Mouse (Mus musculus): ENCODE measurements around the gene Larp4b. TPM values are rescaled to one million over a fixed set of nuclear protein-coding genes. Genes with fewer than 3 reads are reported as not detected.
A peak's percentile ranks its signal among the peaks of the same experiment; 100 is the strongest.
"Not testable (repeated sequence)": the region's sequence is repeated elsewhere in the genome, so short reads cannot be mapped to it uniquely, and the experiment has no call there.

Gene Larp4b
- 10 to 100 TPM; 69.9 to 78.9 TPM for total RNA-seq (2021)
- long read RNA-seq, experiment 1, full-length matches to known transcripts: 2 of 18 reads
- long read RNA-seq, experiment 1, partial matches to known transcripts: 7 of 18 reads
- long read RNA-seq, experiment 1, other reads (novel, unspliced or antisense): 9 of 18 reads
- long read RNA-seq, experiment 2, full-length matches to known transcripts: 8 of 21 reads
- long read RNA-seq, experiment 2, partial matches to known transcripts: 4 of 21 reads
- long read RNA-seq, experiment 2, other reads (novel, unspliced or antisense): 9 of 21 reads

DNA sequence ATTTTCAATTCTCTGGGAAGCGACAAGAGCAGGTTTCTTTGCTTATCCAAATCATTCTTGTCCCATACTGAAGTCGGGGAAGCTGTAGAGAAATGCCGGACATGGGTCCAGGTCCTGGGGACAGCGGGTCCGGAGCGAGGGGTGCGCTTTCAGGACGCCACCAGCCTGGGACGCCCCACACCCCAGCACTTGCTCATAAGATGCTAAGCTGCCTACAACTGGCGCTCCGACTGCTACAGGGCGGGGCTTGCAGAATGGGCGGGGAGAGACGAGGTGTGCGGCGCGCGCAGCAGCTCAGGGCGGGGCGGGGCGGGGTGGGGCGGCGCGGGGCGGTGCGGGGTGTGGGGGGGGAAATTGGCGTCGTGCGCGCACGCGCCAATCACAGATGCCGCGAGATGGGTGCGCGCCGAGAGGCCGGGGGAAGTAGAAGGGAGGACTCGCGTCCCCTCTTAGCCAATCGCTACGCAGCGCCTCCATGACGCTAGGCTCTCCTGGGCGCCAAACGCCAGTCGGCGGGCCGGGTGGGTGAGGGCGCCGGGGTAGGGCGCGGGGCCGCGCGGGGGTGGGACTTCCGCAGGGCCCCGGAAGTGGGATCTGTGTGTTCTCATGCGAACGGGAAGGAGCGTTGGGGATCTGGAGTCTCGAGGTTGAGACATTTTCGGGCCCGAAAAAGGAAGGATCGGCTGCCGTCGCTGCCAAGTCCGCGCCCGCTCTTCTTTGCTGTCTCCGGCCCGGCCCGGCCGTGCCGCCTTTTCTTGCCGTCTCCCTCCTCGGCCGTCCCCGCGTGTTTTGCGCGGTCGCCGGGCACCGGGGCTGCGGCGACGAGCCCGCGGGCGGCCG lies at the start of gene Larp4b:
Gene Larp4b, plus strand, starts transcription at position 566 of the 840 bp plus-strand sequence.
- peak; percentile 97 to 98 for DNase-seq
- intact Hi-C loops (cut with DNase I): loop anchor here (5.0 to 10.0 kb wide), 2 partner anchors 96 to 209 kb away; partner anchors contain the start of genes Gtpbp4 and Idi1

DNA sequence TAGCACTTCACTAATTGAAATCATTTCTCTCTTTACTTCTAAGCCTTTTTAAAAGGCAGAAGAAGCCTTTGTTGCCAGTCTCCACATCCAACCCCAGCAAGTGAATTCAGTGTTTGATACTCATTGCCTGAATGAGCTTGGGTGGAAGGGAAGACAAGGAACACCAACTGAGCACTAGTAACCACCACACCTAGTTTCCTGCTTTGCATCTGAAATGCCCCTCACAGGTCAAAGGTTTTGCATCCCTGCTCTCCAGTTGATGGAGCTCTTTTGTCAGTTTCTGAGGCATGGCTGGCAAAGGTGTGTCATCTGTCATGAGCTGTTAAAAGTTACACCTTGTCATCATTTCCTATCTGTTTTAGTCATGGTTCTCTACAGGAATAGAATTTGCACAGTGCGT lies 49.0 kb upstream of the Larp4b start:
- intact Hi-C loops (cut with DNase I): no loop called here
- DNase-seq: no peak

DNA sequence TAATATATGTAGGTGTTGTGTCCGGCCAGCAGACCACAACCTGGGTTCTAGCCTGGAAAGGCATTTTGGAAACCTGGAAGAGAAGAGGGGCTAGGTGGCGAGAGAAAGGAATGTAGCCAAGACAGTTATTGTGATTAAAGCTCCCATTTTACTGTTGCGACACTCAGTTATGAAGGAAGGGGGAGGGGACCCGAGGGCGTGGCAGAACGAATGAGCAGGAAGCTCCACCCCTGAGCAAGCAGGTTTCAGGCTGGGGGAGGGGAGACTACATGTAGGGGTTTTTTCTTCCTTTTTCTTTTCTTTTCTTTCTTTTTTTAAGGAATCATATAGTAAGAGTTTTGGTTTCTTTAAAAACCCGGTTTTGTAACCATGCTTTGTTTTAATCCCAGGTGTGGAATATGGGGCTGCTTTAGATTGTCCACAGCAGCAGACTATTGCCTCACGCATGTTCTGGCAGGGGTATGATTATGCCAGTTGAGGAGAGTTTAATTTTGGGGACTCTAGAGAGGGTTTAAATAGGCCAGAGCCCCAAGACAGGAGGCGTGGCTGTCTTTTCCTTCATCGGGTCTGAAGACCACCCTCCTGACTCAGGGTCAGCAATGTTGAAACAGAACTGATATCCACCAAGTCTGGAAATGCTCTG lies 41.5 kb upstream of the Larp4b start:
- intact Hi-C loops (cut with DNase I); DNase-seq: not testable (repeated sequence)

DNA sequence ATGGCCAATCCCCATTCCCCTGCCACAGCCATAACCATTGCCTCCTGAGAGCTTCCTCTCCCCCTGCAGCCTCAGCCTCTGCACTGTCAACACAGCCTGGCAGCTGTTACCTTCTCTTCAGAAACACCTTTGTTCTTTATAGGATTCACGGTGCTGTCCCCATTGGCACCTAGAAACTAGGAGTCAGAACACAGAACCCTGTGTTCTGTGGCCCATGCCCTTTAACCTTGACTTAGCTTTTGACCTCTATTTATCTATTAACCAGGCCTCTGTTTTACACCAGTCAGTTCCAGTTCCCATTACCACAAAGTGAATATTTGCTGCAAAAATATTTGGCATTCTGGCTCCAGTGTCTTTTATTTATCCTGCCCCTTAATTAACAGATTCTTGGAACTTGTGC lies 36.4 kb upstream of the Larp4b start:
- intact Hi-C loops (cut with DNase I): no loop called here
- DNase-seq: no peak

DNA sequence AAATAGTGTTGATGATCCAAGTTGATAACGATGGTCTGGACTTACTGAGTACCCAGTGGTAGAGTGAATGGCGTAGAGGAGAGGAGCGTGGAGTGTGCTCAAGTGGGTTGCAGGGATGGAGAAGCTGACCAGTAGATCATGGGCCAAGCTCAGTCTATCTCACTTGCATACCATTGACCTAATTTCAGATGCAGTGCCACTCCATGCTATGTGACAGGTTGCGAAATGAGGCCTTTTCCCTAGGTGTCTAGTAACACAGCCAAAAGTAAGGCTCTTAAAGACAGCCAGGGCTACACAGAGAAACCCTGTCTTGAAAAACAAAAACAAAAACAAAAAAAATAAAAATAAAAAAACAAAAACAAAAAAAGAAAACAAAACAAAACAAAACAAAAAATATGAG lies 35.0 kb upstream of the Larp4b start:
- intact Hi-C loops (cut with DNase I): no loop called here
- DNase-seq: no peak

DNA sequence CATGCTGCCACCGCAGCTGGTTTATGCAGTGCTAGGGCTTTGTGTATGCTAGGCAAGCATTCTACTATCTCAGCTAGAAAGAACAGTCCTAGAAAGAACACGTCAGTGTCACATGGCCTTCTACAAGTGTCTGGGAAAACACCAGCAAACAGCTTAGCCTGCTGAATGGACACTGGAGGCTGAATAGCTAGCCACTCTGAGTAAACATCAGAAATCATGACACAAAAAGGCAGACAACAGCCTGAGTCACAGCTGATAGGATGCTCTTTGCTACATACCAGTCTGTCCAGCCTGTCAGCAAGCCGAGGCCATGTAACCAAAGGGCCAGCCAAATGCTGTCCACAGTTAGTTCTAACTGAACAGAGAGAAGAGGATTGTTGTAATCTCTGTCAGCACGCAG lies 32.3 kb upstream of the Larp4b start:
- DNase-seq: no peak
- intact Hi-C loops (cut with DNase I): no loop called here

DNA sequence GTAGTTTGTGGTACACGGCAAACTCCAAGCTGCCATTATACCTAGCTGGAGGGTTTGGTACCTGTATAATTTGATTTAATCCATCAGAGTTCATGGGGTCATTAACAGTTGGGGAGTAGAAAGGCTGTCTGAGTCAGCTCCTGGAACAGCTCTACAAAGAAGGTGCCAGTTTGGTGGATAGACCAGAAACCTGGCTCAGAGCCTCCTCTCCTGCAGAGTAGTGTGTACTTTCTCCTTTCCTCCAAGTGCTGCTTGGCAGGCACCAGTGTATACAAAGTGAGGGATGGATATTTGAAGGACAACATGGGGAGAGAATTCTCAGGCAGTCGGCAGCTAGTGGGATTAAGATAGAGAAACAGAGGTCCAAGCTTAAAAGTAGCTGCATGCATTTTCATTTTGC lies 29.5 kb upstream of the Larp4b start:
- peak; percentile 12 to 18 for DNase-seq
- intact Hi-C loops (cut with DNase I): no loop called here

DNA sequence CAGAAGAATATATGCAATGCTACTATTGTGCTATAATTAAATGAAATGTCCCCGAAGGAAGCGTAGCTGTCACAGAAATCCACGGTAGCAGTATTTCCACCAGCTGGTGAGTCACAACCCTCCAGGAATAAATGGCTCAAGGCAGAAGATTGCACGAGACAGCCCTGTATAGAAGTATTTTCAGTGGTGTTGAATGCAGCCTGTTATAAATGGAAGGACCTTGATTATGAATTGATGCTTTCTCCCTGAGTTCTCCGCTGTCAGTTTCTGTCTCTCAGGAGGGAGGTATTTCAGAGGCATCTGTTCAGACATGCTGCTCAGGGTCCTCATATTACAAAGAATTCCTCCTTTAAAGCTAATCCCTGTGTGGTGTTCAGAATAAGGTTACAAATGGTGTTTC lies 27.6 kb upstream of the Larp4b start:
- intact Hi-C loops (cut with DNase I): no loop called here
- no peak for DNase-seq

DNA sequence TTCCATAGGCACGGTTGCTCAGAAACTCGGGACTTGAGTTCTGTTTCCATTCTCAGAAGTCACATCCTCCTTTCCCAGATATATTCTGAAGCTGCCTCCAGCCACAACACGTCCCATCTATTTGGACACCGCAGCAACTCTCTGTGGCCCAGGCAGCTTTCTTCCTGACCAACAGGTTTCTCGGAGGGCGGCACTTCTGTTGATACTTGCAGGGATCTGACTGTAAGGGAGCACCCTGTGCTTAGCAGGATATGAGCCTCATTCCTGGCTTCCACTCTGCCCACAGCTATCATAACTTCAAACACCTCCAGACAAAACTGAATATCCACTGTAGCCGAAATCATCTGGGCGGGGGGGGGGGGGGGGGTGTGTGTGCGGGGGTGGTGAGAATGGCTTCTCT lies 22.7 kb upstream of the Larp4b start:
- DNase-seq: no peak
- intact Hi-C loops (cut with DNase I): no loop called here

DNA sequence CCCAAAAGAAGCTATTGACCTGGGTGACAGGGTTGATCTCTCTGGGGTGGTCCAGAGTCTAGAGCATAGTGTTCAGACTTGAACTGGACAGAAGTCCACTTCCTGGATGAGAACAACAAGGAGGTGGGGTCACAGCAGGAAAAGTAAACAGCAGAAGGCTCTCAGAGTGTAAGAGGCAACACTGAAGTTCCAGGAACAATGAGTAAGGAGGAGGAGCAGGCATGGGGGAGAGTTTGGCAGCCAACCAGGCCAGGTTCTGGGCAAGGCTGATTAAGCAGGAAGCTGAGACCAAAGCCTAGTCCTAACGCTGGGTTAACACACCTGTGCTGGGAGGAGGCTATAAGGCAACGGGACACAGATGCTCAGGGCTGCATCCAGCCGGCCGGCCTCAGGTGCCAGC lies 19.9 kb upstream of the Larp4b start:
- intact Hi-C loops (cut with DNase I): no loop called here
- DNase-seq: no peak

DNA sequence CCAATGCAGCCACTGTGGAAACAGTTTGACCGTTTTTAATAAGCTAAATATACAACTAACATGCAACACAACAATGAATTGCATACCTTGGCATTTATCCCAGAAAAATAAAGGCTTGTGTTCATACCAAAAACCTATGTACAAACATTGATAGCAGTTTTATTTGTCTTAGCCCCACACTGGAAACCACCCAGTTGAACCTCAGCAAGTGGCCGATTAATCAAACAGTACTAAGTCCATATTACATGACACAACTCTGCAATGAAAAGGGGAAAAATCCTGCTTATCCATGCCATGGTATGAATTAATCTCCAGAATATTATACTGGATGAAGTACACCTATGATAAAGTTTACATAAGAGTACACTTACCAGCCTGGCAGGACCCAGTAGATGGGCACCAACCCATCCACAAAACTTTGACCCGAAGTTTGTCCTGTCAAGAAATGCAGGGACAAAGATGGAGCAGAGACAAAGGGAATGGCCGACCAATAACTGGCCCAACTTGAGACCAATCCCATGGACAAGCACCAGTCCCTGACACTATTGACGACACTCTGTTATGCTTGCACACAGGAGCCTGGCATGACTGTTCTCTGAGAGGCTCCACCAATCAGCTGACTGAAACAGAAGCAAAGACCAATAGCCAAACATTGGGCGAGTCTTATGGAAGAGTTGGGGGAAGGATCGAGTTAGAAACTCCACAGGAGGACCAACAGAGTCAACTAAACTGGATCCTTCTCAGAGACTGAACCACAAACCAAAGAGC lies 17.7 kb upstream of the Larp4b start:
- intact Hi-C loops (cut with DNase I): no loop called here
- no peak for DNase-seq

DNA sequence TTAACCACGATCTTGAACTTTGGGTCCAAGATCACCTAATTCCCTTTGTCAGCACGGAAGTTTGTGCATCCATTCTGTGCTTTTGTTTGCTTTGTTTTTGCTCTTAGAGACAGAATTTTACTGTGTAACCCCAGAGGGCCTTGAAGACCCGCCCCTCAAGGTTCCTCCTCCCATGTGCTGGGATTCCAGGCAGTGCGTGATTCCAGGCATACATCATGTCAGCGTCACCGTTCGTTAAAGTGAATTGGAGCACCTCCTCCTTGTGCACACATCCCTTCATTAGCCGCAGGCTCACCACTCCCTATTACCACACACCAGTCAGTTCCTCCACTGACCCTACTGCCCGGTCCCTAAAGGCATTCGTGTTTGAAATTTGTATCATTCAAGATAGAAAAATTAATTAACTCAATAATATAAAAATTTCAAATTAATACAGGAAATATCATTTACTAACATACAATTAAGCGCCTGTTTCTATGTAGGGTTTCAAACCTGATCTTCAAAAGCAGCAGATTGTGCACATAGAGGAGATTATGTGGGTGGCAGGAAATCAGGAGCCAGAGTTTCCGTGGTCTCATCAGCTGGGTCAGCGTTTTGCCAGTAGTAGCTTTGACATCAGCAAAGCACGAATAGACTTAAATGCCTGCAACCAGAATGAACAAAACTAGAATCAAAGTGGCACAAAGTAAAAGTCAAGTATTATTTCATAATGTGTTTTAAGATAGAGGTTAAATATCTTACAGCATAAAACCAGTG lies 11.4 kb upstream of the Larp4b start:
- no peak for DNase-seq
- intact Hi-C loops (cut with DNase I): no loop called here

DNA sequence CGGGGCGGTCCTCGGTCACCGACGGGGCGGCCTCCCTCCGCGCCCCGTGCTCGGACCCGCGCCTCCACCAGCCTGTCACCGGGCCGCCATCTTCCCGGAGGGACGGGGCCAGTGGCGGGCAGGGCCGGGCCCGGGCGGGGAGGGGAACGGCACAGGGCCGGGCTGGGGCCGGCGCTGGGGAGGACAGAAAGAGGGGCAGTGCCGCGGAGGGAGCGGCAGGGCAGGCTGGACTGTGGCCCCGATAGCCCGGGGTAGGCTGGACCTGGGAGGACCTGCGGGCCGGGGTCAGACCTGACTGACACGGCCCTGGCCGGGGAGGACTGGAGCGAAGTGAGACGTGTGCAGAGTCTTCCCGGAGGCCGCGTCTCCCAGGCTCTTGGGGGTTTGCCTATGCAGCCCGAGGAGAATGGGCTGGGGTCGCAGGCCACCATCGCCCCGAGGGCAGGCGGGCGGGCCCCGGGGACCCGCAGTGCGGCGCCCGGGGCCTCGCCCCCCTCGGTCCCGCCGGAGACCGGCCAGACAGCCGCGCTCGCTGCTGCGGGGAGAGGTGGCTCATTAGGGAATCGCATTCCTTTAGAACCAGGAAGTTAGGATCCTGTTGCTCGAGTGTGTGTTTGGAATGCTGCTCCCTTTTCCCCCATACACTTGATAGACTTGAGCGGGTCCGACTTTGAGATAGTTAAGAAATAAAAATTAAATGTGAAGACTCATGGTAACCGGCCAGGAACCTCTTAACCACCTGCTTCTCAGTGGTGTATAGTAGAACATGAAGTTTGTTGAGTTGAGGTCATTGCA lies 702 bp downstream of the Larp4b start:
- intact Hi-C loops (cut with DNase I): loop anchor here (5.0 to 10.0 kb wide), 2 partner anchors 97 to 210 kb away; partner anchors contain the start of genes Gtpbp4 and Idi1
- DNase-seq: peak; percentile 49 to 52

DNA sequence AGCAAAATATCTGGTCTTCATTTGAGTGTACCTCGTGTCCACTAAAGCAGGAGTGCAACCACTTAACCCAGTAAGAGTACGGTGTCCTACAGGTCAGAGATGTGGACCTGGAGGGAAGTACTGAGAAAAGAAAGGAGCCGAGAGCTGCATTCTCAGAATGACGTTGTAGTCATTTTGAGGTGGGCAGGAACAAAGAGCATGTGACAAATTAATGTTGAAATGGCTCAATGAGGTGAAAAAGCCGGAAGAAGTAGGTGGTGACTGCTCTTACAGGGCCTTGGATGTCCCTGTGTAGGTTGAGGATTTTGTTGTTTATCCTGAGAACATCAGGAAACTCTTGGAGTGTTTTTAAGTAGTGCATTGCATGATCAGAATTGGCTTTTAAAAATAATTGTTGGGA lies 5.6 kb downstream of the Larp4b start:
- no peak for DNase-seq
- intact Hi-C loops (cut with DNase I): loop anchor here (10.0 kb wide), 1 partner anchor 214 kb away; the partner anchor contains the start of gene Idi1

DNA sequence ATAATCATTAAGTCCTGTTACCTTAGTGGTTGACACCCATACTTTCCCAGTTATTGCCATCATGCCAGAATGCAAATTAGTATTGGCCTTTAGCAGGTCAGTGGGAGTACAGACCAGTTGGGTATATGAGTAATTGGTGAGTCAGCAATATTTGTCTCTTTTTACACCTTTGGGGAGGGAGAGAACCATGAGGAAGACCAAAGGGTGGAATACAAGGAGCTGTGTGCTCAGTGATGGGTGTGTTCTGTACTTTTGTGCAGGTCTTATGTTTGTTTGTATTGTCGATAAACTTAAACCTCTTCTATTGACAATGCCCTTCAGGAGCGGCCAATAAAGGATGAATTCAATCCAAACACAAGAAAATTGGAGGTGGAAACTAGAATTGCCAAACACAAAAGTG lies 6.8 kb downstream of the Larp4b start:
- intact Hi-C loops (cut with DNase I): no loop called here

DNA sequence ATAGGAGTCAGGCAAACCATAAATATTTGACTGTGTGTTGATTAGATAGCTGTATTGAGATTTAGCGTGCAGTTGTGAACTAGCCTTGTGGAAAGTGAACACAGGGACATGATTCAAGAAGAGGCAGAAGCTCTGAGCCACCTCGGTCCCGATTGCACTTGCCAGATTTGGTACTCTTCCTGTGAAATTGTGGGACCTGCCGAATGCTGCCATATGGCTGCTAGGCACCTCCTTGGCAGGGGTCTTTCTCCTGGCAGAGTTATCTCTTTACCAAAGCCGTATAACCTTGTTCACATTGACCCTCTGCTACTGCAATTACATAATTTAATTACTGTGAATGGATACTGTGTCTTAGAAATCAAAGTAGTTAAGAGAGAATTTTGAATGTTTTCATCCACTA lies 12.6 kb downstream of the Larp4b start:
- intact Hi-C loops (cut with DNase I): no loop called here
- no peak for DNase-seq

More for the DNA sequence above, 6.8 kb downstream of the Larp4b start:
- no peak for DNase-seq

DNA sequence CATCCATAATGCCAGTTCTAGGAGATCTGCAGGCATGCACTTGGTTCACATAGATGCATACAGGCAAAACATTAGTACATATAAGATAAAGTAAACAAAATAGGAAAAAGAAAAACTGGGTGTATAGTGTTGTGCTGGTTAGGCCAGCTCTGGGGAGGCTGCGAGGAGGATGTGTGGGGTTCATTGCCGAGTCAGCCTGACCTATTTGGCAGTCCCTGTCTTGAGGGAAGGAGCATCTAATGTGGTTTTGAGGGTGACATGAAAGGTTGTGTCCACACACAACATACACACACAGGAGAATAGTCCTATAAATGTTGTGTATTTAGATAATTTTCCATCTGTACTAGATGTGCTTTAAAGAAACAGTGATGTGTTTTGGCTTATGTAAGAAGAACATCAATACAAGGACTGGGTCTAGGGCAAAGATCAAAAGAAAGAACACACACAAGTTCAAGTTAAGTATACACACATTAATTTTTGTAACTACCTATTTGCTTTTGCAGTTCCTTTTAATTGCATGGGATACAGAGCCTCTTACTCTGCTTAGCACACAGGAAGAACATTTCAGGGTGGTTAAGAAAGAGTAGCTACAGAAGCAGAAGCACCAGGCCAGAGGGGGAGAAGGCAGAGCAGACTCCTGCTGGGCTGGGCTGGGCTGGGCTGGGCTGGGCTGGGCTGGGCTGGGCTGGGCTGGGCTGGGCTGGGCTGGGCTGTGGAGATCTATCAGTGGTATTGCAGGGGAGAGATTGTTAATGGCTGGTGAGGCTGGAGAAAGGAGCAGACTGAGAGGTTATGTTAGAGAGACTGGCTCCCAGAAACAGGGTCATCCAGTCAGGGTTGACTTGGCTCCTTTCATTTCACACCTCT lies 13.5 kb downstream of the Larp4b start:
- intact Hi-C loops (cut with DNase I): no loop called here
- no peak for DNase-seq

DNA sequence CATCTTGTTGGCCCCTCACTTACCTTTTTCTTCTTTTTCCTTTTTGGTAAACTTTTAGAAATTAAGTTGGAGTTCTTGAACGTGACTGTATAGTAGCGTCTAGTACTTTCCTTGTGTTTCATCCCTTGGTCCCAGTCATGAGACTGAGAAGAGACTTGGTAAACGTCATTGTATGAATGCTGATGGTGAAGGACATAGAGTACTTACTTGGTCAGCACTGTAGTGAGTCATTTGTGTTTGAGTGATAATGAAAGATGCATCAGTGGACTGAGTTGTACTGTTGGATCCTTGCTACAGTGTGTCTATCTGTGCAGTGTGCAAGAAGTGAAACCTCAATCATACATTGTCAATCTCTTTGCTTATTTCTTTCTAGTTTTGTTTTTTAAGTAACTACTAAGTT lies 20.1 kb downstream of the Larp4b start:
- no peak for DNase-seq
- intact Hi-C loops (cut with DNase I): no loop called here
